Mouse (Mus musculus) lung, postnatal 14 days (tissue): ENCODE measurements around the gene Gm45713.
"Not testable (repeated sequence)": the region's sequence is repeated elsewhere in the genome, so short reads cannot be mapped to it uniquely, and the experiment has no call there.

Source experiments
- DNase-seq: peaks from one replicate; pipeline ENCODE4 v3.0.0; 2021

Gene Gm45713

GRCm38 (mm10) chr7:45135993-45136567 is at the start of gene Gm45713, which contains the start of gene Flt3l:
TSS of gene Gm45713 (minus strand) at chr7:45136231.
TSS of gene Flt3l (minus strand) at chr7:45136432.
- peak; percentile 97 for DNase-seq

- no peak for DNase-seq
Measured at GRCm38 (mm10) chr7:45183672-45184071, 47.6 kb upstream of the Gm45713 start.

- no peak for DNase-seq
Measured at GRCm38 (mm10) chr7:45182606-45183005, 46.6 kb upstream of the Gm45713 start.

- peak; percentile 85 for DNase-seq
Measured at GRCm38 (mm10) chr7:45182199-45182601, 46.2 kb upstream of the Gm45713 start.

- no peak for DNase-seq
Measured at GRCm38 (mm10) chr7:45181540-45181939, 45.5 kb upstream of the Gm45713 start.

GRCm38 (mm10) chr7:45180896-45181477 is 45.0 kb upstream of the Gm45713 start, which contains the start of gene Pth2:
TSS of gene Pth2 (plus strand) at chr7:45180995.
- no peak for DNase-seq

GRCm38 (mm10) chr7:45179469-45179868 is 43.4 kb upstream of the Gm45713 start, which contains the start of gene Gfy:
TSS of gene Gfy (minus strand) at chr7:45179569.
- no peak for DNase-seq

GRCm38 (mm10) chr7:45178550-45178949 is 42.5 kb upstream of the Gm45713 start:
- no peak for DNase-seq

- DNase-seq = no peak
Measured at GRCm38 (mm10) chr7:45176356-45176755, 40.3 kb upstream of the Gm45713 start.

GRCm38 (mm10) chr7:45175929-45176328 is 39.9 kb upstream of the Gm45713 start:
- no peak for DNase-seq

- DNase-seq = no peak
Measured at GRCm38 (mm10) chr7:45175398-45175797, 39.4 kb upstream of the Gm45713 start.

- no peak for DNase-seq
Measured at GRCm38 (mm10) chr7:45174567-45175280, 38.7 kb upstream of the Gm45713 start.

- not testable (repeated sequence) for DNase-seq
Measured at GRCm38 (mm10) chr7:45173772-45174171, 37.7 kb upstream of the Gm45713 start.

- peak; percentile 32 for DNase-seq
Measured at GRCm38 (mm10) chr7:45172974-45173373, 36.9 kb upstream of the Gm45713 start.

- no peak for DNase-seq
Measured at GRCm38 (mm10) chr7:45169495-45169894, 33.5 kb upstream of the Gm45713 start.

GRCm38 (mm10) chr7:45168656-45169055 is 32.6 kb upstream of the Gm45713 start:
- DNase-seq = no peak

GRCm38 (mm10) chr7:45167761-45168445 is 31.9 kb upstream of the Gm45713 start:
- DNase-seq = no peak

GRCm38 (mm10) chr7:45166950-45167401 is 30.9 kb upstream of the Gm45713 start:
- DNase-seq = no peak

- no peak for DNase-seq
Measured at GRCm38 (mm10) chr7:45165701-45166100, 29.7 kb upstream of the Gm45713 start.

GRCm38 (mm10) chr7:45164833-45165232 is 28.8 kb upstream of the Gm45713 start:
- no peak for DNase-seq

GRCm38 (mm10) chr7:45163735-45164490 is 27.9 kb upstream of the Gm45713 start, which contains the start of gene Slc17a7:
TSS of gene Slc17a7 (plus strand) at chr7:45163949.
- peak; percentile 41 for DNase-seq

GRCm38 (mm10) chr7:45162996-45163615 is 27.1 kb upstream of the Gm45713 start:
- DNase-seq = no peak
